Mouse (Mus musculus) adrenal gland, postnatal 36 days (tissue): ENCODE results near the gene 2410015M20Rik. TPM values are rescaled to one million over a fixed set of nuclear protein-coding genes. Genes with fewer than 3 reads are reported as not detected.

ENCODE experiments used
- DNase-seq, 2 experiments: peaks; one replicate each; pipeline ENCODE4 v3.0.0; 2021; ENCODE audit warnings: mixed read lengths in 1 of 2
- total RNA-seq, 2 experiments: library from RNA; stranded (reverse); gene quantifications; 2 replicates each; pipeline ENCODE4 v1.2.3; 2021

Gene 2410015M20Rik
- total RNA-seq, 2 experiments from 2014 or later, result 293 to 327 TPM

GRCm38 (mm10) chr17:56572939-56573338, 36.6 kb downstream of the 2410015M20Rik start:
- no peak for DNase-seq

- peak in 1 of 2 experiments; percentile 28 for DNase-seq
Measured at GRCm38 (mm10) chr17:56572154-56572553, 37.4 kb downstream of the 2410015M20Rik start.

GRCm38 (mm10) chr17:56570287-56570686, 39.3 kb downstream of the 2410015M20Rik start:
- DNase-seq, result no peak

- DNase-seq, result peak; percentile 45 to 55
Measured at GRCm38 (mm10) chr17:56567370-56567769, 42.2 kb downstream of the 2410015M20Rik start.

- peak; percentile 40 to 50 for DNase-seq
Measured at GRCm38 (mm10) chr17:56566918-56567317, 42.7 kb downstream of the 2410015M20Rik start.

GRCm38 (mm10) chr17:56566293-56566692, 43.3 kb downstream of the 2410015M20Rik start:
- DNase-seq, result peak in 1 of 2 experiments; percentile 19

GRCm38 (mm10) chr17:56561866-56562265, 47.7 kb downstream of the 2410015M20Rik start:
- DNase-seq, result peak; percentile 59 to 63

GRCm38 (mm10) chr17:56560131-56560530, 49.4 kb downstream of the 2410015M20Rik start:
- no peak for DNase-seq

- peak in 1 of 2 experiments; percentile 33 for DNase-seq
Measured at GRCm38 (mm10) chr17:56559386-56559785, 50.2 kb downstream of the 2410015M20Rik start.

- DNase-seq, result peak; percentile 71 to 82
Measured at GRCm38 (mm10) chr17:56558448-56558847, 51.1 kb downstream of the 2410015M20Rik start.

Other genes starting within 250 kb of the 2410015M20Rik start
- 100 to 1,000 TPM; 157 to 172 TPM for gene Ptprs, start 133.3 kb downstream of the 2410015M20Rik start, total RNA-seq
- not detected for gene Znrf4, start 97.3 kb downstream of the 2410015M20Rik start, total RNA-seq
- 1 to 10 TPM in 1 of 2 experiments, under 1 TPM in 1; 0.95 to 1.6 TPM for gene Gm20219, start 55.4 kb downstream of the 2410015M20Rik start, total RNA-seq
- 100 to 1,000 TPM; 103 to 126 TPM for gene Safb2, start 25.2 kb downstream of the 2410015M20Rik start, total RNA-seq
- 100 to 1,000 TPM; 103 to 122 TPM for gene Safb, start 24.9 kb downstream of the 2410015M20Rik start, total RNA-seq
- 100 to 1,000 TPM; 804 to 953 TPM for gene Rpl36, start 3.6 kb upstream of the 2410015M20Rik start, total RNA-seq
- gene Lonp1, start 17.1 kb upstream of the 2410015M20Rik start, total RNA-seq, result 100 to 1,000 TPM; 582 to 584 TPM
- 1 to 10 TPM; 1.5 to 2.4 TPM for gene Catsperd, start 18.4 kb upstream of the 2410015M20Rik start, total RNA-seq
- gene Ranbp3, start 63.5 kb upstream of the 2410015M20Rik start, total RNA-seq, result 10 to 100 TPM; 67.8 to 74.1 TPM
- 100 to 1,000 TPM; 290 to 298 TPM for gene Ndufa11, start 108.0 kb upstream of the 2410015M20Rik start, total RNA-seq
- gene Vmac, start 108.3 kb upstream of the 2410015M20Rik start, total RNA-seq, result 10 to 100 TPM; 14.7 to 36.6 TPM
- gene Nrtn, start 147.8 kb upstream of the 2410015M20Rik start, total RNA-seq, result 1 to 10 TPM; 3.8 to 5.4 TPM
- 10 to 100 TPM; 31.5 to 32.5 TPM for gene Dus3l, start 155.0 kb upstream of the 2410015M20Rik start, total RNA-seq
- under 1 TPM; 0.26 to 0.60 TPM for gene Prr22, start 160.5 kb upstream of the 2410015M20Rik start, total RNA-seq
- 1 to 10 TPM; 4.4 to 5.3 TPM for gene Rfx2, start 221.2 kb upstream of the 2410015M20Rik start, total RNA-seq